Mouse (Mus musculus) MN1 (cell line): ENCODE measurements around the gene Alkbh6.

Source experiments
- DNase-seq: peaks from one replicate; pipeline ENCODE4 v3.0.0-alpha.2; 2016; ENCODE audit warnings: low spot score

Gene Alkbh6

DNA sequence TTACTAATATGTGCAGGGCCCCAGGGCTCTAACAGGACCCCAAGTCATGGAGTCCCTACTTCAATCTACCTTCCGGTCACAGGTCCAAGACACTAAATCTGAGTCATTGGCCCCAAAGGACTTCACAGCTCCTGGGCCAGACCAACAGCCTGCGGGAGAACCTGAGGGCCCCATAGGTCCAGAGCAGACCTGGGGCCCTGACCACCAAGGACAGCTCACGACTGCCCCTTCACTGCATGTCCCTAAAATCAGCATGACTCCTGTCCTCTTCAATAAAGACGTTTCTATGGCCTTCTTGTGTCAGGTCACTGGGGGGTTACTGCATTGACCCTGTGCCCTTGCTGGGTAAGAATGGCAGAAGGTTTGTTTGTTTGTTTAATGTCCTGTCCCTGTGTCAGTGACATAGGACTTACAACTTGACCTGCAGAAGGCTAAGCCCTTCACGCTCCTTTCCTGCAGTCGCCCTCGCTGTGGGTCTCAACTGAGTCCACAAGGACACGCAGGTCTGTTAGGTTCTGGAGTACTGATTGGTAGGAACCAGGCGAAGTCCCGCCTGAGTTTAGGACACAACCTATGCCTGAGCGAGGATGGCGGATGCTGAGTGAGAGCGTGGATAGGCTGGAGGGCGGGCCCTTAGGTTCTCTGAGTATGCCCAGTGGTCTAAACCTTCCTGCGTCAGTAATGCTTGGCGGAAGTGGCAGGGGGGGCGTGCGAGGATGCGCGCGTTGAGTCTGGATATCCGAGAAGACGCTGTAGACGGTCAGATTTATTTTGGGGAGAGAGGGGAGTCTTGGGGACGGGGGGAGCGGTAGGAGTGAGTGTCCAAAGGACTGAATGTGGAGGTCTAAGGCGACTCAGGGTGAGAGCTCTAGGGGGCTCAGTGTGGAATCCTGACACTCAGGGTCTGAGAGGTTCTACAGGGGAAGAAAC lies at the start of gene Alkbh6:
Gene Alkbh6 (plus strand): TSS at position 642 of the 930 bp plus-strand sequence.
- peak; percentile 95 for DNase-seq

DNA sequence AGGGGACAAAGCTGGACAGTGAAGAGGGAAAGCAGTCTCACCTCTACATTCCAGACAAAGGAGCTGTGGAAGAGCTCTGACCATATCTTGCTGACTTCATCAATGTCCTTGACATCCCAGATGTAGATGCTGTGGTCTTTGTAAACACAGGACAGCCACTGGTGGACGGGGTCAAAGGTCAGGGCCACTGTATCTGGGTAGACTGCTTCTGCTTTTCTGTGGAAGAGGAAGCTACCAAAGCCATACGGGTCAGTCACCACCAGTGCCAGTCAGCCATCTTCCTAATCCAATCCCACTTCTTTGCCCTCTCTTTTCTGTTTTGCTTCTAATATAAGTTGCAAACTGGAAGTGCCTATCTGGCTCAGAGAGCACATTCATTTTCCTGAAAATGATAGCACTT lies 43.5 kb upstream of the Alkbh6 start:
- no peak for DNase-seq

DNA sequence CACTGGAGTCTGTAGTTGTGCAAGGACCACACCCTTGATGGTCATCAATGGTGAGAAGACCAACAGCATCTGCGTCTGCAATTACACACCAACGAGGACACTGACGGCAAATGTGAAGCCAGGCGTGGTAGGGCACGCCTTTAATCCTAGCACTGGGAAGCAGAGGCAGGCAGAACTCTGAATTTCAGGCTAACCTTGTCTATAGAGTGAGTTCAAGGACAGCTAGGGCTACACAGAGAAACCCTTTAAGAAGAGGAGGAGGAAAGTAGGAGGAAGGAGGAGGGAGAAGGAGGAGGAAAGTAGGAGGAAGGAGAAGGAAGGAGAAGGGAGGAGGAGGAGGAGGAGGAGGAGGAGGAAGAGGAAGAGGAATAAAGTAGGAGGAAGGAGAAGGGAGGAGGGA lies 43.0 kb upstream of the Alkbh6 start:
- no peak for DNase-seq

DNA sequence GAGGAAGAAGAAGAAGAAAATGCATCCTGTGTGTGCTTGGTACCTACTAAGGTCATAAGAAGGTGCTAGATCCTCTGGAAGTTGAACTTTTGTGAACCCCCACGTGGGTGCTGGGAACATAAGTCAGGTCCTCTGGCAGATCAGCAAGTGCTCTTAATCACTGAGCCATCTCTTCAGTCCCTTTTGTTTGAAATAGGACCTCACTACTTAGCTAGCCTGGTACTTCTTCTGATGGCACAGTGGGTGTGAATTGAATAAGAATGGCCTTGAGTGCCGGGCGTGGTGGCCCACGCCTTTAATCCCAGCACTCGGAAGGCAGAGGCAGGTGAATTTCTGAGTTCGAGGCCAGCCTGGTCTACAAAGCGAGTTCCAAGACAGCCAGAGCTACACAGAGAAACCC lies 42.6 kb upstream of the Alkbh6 start:
- DNase-seq: no peak

DNA sequence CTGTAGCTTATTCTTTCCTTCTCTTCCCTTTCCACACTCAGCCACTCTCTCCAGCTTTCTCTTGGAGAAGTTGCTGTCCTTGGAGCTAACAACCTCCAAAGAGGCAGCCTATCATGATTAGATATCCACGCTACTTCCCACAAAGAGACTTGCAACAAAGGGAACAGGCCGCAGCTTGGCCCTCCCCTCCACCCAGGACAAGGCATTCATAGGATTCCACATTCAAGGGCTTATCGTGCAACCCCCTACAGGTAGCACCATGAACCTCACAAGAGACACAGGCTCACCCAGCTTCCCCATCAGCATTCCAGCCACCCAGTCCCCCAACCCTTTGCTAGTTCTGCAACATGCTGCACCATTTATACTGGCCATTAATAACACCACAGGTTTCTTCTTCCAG lies 41.7 kb upstream of the Alkbh6 start:
- no peak for DNase-seq

DNA sequence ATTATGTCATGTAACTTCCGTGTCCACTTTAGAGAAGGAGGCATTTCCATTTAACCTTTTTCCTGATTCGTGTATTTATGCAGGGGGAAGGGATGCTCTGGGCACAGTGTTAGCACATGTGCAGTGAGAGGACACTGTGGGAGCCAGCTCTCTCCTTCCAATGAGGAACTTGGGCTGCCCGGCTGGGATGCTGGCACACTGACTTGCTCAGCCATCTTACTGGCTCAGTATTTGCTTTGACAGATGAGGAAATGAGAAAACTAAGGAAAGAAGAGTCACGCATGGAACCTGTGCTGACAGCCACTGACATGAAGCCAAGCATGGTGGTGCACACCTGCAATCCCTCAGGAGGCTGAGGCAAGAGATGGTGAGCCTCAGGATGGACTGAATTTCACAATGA lies 38.9 kb upstream of the Alkbh6 start:
- no peak for DNase-seq

DNA sequence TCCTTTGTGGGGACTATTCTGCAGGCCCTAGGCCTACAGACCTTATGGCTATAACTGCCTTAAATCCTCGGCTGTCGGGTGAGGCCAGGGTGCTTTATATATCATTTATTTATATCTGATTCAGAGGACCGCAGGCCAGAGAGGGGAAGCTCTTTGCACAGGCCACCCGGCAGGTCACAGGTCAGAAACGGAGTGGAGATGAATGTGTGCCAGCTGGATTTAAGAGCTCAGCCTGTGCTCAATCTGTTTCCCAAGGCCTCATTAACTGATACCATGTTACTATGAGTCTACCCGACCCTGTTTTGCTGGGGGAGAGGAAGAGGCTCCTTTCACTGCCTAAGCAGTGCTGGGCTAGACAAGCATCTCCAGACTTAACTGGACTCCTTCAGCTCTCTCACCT lies 34.1 kb upstream of the Alkbh6 start:
- no peak for DNase-seq

DNA sequence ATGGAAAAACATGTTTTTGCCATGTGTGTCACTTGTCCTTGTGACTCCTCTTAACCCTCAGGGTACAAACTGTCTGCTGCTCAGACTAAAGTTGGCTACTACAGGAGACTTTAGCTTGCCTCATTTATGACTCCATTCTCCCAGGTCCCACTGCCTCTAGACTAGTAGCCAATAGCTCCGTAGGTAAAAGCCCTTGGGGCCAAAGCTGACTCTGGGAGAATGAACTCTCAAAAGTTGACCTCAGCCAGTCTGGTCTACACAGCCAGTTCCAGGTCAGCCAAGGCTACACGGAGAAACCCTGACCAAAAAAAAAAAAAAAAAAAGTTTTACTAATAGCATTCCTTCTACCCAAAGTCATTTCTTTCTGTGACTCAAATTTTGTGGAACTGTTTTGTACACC lies 29.6 kb upstream of the Alkbh6 start:
- DNase-seq: no peak

DNA sequence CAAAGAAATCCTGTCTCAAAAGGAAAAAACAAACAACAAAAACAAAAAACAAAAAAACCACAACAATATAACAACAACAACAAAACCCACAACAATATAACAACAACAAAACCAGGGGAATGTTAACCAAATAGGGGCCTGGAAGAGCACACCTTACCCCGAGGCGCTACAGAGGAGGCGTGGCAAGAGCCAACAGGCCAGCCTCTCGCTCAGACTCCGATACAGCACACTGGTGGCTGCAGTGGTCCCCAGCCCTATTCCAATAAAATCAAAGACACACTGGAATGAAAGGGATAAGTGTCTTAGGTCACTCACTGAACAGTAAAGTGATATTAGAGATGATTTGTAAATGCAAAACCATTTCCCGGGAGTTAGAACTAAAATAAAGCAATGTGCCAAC lies 29.0 kb upstream of the Alkbh6 start:
- DNase-seq: no peak

DNA sequence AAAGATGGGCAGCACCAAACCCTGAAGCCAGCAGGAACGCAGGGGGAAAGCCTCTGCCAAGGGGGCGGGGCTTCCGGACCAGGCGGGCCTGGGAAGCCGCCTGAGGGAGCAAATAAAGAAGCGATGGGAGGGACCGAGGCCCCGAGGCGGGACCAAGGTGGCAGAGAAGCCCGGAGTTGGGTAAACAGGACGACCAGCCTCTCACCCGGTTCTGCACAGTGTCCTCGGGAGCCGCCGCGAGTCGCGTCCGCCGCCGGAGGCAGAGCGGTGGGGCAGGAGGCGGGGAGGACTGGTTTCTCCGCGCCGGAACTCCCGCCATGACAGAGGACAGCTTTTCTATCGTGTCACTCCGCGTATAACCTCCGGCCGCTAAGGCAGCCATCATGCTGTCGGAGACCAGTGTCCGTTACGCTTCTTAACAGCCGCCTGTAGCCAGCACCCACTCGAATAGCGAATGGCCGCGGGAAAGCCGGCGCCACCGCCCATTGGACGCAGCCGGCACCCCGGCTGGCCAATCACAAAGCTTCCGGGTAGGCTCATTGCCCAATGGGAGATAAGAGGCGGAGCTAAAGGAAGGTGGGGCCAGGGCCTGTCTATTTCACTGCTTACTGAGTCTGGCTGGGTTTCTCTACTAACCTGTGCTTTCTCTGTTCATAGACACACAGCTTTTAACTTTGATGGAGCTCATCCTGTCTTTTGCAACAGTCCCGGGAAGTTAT lies 28.4 kb upstream of the Alkbh6 start, which contains the start of the genes Thap8 and Wdr62:
Gene Thap8 (plus strand): TSS at position 144 of the 719 bp plus-strand sequence.
Gene Wdr62 (minus strand): TSS at position 469 of the 719 bp plus-strand sequence.
- DNase-seq: peak; percentile 94

DNA sequence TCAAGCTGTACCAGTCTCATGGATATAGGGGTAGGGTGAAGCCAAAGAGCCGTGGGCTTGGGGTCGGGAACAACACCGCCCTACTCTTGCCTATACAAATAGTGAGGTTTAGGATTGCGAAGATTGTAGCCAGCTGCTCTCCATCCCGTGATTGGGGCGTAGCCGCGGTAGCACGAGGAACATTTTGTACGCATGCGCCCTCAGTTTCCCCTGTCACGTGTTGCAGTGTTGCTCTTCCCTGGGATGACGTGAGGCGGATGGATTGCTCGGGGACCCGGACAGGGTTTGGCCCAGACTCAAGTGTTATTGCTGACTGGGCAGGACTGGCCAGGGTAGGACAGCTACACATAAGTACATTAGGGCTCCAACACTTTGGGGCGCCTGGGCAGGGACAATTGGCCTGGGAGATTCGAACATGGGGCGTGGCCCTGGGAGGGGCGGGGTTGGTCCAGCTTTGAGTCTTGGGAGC lies 27.8 kb upstream of the Alkbh6 start:
- DNase-seq: peak; percentile 94

DNA sequence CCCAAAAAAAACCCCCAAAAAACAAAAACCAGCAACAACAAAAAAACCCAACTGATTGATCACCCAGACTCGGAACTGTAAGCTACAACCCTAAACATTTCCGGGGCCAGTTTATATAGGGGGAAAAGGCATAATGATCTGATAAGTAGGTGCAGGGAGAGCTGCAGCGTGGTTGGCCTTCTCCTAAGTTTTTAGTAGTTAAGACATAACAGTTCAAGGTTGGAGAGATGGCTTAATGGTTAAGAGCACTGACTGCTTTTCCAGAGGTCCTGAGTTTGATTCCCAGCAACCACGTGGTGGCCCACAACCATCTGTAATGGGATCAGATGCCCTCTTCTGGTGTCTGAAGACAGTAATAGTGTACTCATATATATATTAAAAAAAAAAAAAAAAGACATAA lies 27.0 kb upstream of the Alkbh6 start:
- DNase-seq: no peak

DNA sequence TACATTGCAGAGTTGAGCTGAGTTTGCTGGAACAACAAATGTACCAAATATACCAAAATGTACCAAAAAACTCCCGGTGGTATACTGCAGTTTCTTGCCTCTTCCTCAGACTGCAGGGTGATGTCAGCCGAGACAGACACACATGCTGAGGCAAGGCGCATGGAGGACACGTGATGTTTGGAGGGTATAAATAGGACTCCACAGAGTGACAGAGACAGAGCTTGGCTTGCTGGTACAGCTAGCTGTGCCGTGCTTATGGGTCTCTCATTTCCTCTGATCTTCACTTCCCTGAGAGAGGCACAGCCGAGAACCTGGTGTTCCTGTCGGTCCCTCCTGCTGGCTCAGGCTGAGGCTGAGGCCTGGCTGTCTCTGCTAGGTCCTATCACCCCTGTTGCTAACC lies 25.8 kb upstream of the Alkbh6 start:
- no peak for DNase-seq

DNA sequence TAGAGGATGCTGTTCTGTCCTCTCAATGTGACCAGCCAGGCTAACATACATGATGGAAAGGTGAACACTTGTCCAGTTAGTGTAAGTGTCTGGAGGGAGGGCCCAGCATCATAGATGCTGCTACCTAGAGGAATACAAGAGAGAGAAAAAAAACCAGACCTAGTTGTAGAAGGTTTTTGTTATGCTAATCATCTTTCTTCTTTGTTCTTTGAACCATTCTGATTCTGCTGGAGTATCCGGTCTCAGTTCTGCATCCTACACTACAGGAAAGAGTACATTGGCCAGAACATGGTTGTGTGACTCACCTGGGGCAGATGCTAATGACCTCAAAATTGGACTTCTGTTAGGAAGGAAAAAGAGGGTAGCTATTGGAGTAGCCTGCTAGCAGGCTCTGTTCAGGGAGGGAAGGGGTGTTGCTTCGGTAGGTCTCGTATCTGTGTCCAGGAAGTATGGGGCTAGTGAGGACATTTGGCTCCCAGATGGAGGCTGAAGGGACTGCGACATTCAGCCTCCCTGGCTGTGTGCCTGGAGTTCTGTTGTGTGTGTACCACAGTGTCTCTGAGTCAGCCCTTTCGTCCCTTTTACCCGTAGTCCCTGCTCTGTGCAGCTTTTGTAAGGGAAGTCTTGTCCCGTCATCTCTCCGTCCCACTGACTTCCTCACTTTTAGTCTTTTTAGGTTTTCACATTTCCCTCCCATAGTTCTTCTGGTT lies 21.7 kb upstream of the Alkbh6 start:
- no peak for DNase-seq

DNA sequence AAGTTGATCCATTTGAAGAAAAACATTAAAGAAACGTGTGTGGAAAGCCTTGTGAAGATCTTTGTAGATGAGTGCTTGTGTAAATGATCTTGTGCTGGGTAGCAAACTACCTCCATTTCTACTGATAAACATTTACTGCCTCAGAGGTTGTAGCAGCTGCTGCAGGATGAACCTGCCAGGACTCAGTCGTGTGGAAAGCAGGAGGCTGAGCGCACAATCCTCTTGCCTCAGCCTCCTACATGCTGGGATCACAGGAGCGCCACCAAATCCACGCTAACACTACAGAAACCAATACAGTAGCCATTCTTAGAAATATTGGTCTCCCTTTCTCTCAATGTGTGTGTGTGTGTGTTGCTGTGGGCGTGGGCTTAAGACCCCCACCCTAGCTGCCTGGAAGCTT lies 20.5 kb upstream of the Alkbh6 start:
- DNase-seq: no peak

DNA sequence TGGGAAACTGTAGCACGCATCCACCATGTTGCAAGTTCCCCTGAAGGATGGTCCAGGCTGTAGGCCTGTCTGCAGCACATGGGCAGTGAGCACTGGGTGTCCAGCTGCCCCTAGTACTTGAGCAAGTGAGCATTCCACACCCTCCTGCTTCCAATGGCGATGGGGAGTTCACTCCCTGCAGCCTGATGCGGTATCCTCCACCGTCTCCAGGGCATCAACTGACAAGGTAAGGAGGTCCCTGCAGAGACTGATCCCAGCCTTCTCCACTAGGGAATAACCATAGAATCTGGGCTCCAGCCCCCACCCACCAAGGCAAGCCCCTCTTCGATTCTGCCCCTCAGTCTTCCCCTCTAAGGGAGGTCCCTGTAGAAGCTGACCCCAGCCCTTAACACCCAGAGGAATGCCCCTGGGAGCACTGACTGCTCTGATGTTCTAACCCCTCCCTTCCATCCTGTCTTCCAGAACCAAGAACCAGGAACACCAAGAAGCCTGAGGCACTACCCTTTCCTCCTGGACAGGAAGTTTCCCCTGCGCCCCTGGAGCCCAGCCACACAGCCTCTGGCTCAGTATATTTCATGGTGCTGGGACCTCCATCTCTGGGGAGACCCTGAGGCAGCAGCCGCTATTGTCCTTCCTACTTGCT lies 19.3 kb upstream of the Alkbh6 start:
- no peak for DNase-seq

DNA sequence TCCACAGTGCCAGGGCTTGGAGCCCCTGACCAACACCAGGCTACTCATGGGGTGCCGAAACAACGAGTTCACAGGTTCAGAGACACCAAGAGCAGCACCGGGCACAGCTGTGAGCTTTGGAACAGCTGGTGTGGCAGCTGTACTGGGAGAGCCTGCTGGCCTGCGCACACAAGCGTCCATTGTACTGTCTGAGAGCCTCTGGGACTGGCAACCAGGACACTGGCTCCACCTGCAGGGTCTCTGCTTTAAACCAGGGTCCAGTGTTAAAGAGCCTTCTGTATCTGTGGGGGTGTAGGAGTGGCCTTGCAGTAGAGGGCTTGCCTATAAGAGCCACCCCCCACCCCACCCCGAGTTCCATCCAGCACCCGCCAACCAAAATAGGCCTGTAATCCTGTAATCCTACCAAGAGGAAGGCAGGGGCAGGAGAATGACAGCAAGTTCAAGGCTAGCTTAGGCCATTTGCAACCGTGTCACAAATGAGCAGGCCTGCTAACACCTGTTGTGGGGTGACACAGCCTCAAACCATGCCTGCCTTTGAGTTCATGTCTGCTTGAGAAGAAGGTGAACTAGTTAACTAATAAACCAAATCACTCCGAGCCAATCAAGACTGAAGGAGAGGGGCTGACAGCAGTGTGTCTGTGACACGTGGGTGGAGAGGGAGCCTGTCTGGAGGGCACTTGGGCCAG lies 18.7 kb upstream of the Alkbh6 start:
- DNase-seq: no peak

DNA sequence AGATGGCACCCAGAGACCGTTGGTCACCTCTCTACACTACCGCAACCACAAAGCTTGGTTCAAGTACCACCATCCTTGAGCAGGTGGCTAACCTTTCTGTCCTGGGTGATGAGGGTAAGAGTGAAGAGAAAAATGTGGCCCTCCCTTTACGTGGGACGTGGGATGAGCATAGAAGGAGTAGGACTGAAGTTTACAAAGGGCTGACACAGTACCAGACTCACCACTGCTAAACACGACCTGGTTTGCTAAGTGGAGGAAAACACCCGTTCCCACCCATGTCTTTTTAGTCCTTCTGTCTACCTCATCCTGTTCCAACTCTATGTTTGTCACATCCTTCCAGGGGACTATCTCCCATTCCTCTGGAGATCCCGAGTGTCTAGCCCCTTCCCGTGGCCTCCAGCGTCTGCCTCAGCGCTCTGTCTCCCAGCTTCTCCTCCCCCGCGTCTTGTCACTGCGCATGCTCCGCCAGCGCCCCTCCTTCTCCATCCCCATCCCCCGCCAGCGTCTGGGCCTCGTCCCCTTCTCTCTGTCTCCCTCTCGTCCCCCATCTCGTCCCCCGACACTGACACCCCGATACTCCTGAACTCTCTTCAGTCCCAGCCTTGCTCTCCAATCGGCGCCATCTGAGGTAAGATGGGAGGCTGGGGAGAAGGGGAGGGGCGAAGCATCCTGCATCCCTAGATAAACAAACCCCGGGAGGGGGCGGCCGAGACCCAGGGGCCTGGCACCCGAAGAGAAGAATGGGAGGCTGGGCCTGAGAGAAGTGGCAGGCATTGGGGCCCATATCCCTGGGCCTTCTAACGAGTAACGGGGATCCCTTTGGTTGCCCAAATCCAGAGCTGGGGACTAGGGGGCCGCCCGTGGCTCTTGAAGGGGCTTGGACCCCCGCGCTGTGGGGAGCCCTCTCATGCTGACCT lies 17.0 kb upstream of the Alkbh6 start, which contains the start of gene Clip3:
Gene Clip3 (plus strand): TSS at position 514 of the 917 bp plus-strand sequence.
- peak; percentile 75 for DNase-seq

DNA sequence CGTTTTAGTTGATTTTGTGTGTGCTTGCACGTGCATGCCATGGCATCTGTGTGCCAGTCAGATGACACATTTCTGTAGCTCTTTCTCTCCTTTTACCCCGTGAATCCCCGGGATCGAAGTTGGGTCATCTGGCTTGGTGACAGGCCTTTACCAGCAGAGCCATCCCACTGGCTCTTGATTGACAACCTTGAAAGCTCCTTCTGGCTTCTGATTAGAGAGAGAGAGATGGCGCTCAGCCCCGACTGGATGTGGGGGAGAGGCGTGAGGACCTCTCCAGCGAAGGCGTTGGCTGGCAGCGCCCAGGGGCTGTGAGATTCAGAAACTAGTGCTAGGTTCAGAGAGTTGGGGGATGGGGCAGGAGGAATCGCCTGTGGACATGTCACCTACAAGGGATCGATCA lies 14.7 kb upstream of the Alkbh6 start:
- no peak for DNase-seq

DNA sequence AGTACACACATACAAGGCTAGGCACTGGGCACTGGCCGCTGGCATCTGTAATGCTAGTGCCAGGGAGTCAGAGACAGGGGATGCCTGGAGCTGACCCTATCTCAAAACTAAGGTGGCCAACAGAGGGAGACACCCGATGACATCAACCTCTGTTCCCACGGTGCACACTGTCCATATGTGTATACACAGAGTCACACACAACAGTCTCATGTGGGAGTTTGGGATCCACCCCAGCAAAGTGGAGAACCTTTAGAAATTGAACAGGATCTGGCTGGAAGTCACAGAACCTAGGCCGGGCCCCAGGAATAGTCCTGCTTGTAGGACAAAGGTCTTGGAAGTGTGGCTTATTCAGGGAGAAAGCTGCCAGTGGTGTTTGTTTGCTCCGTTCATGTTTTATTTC lies 14.2 kb upstream of the Alkbh6 start:
- no peak for DNase-seq
